Mouse (Mus musculus): Measurements from ENCODE around the gene Cltc. TPM values are rescaled to one million over a fixed set of nuclear protein-coding genes. Genes with fewer than 3 reads are reported as not detected.

The Cltc gene
- 125 TPM for total RNA-seq (2023)

DNA sequence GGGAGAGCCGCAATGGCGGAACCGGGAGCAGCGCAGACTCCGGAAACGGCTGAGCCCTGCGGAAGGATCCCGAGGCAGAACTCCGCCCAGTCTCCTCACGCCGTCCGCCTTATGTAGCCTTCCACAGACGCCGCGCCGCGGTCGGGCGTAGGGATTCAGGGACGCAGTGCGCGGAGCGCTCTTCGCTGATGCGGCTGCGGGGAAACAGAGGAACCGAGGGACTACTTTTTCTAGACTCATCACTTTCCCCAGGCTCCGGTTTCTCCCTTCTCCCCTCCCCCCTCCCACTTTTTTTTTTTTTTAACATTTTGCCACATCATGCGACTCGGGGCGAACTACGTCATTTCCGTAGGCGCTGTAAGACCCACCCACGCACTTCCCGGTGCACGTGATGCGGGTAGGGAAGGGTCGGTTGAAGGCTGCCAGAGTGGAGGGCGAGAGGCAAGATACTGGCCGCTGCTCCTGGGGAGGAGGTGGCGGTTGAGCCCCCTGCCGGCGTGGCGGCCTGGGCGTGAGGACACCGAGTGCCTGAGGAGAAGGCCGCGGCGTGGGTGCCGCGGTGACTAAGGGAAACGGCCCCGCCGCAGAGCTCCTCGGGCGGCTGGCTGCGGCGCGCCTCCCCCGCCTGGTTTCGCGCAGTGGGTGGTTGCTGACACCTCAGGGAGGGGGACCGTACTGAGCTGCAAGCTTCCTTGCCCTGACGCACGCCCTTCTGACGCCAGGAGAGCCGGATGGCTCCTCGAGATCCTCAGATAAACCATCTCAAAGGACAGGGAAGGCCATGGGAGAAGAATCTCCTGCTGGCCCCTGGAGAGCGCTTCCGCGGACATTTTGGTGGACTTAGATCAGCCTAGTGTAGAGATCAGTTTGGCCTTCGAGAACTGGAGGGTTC is at the start of gene Cltc:
Cltc (minus strand) TSS at position 86 of the 892 bp plus-strand sequence.

DNA sequence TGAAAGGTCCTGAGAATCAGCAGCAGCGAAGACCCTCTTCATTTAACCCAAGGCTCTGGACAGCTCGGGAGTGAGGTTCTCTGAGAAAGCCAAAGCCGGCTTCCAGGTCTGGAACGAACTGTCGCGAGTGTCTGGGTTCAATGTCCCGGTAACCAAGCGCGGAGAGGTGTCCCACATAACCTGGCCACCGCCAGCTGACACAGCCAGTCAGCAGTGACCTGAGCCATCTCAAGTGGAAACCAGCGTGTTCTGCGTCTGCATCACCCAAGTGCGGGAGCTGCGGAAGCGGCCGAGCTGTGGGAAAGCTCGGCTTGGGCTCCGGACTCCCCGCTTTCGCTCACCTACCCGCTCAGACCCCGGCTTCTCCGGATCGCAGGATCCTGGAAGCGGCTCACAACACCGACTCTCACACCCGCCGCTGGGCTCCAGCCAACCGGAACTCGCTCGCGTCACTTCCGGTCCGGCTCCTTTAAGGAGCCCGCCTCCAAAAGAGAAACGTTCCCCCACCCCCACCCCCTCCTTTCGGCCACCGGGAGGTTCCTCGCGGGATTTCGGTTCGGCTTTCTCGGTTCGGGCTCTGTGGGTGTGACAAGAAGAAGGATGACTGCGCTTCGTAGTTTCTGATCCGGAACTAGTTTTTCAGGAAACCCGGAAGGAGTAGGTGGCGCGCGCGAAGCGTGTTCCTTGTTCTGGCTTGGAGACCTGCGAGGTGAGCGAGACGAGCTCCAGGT is 73.8 kb downstream of the Cltc start, which contains the start of the genes Vmp1 and Ptrh2:
Vmp1 (minus strand) TSS at position 442 of the 731 bp plus-strand sequence.
Ptrh2 (plus strand) TSS at position 591 of the 731 bp plus-strand sequence.

Other genes starting within 250 kb of the Cltc start
- 61.8 TPM for gene Rps6kb1, start 212.8 kb downstream of the Cltc start, total RNA-seq (2023)
- gene Tubd1, start 212.6 kb downstream of the Cltc start, total RNA-seq (2023): 5.7 TPM
- 77.2 TPM for gene Vmp1, start 73.7 kb downstream of the Cltc start, total RNA-seq (2023)
- gene Ptrh2, start 73.6 kb downstream of the Cltc start, total RNA-seq (2023): 5.3 TPM
- 56.1 TPM for gene Dhx40, start 50.2 kb upstream of the Cltc start, total RNA-seq (2023)
- 1.1 TPM for gene Ypel2, start 236.1 kb upstream of the Cltc start, total RNA-seq (2023)

Data from CD8-positive naive resting alpha-beta T cell, adult 57 days (primary cell).